Mouse (Mus musculus) hindbrain, postnatal 0 days (tissue): ENCODE data around the gene 1500009C09Rik. TPM values are rescaled to one million over a fixed set of nuclear protein-coding genes. Genes with fewer than 3 reads are reported as not detected.

Experiments used
- ATAC-seq: fragments of 200-750 bp; cut with Nextera tagmentation; 2 replicates; pipeline ENCODE4 v1.8.0; 2017; ENCODE audit warnings: mild to moderate bottlenecking, moderate TSS enrichment, moderate library complexity
- DNase-seq: peaks from one replicate; pipeline ENCODE4 v3.0.0-alpha.2; 2015; ENCODE audit warnings: low spot score
- H3K27ac ChIP-seq: fragments of 300-500 bp; sonication (generic); 2 replicates; pipeline ENCODE4 v1.5.1; 2014; ENCODE audit warnings: mild to moderate bottlenecking
- H3K27me3 ChIP-seq: fragments of 300-500 bp; sonication (generic); 2 replicates; pipeline ENCODE4 v1.6.1; 2014; ENCODE audit warnings: low read length, mixed read lengths; ENCODE audit not compliant: insufficient read depth
- H3K36me3 ChIP-seq: fragments of 300-500 bp; sonication (generic); 2 replicates; pipeline ENCODE4 v1.6.1; 2014; ENCODE audit warnings: low read length, mixed read lengths; ENCODE audit not compliant: insufficient read depth
- H3K4me1 ChIP-seq: fragments of 300-500 bp; sonication (generic); 2 replicates; pipeline ENCODE4 v1.6.1; 2014; ENCODE audit warnings: antibody characterized with exemption, low read length, mixed read lengths; ENCODE audit not compliant: insufficient read depth
- H3K4me2 ChIP-seq: fragments of 300-500 bp; sonication (generic); 2 replicates; pipeline ENCODE4 v1.6.1; 2014; ENCODE audit warnings: low read depth, mild to moderate bottlenecking, low read length, moderate library complexity, mixed read lengths
- H3K4me3 ChIP-seq: fragments of 300-500 bp; sonication (generic); 2 replicates; pipeline ENCODE4 v1.5.1; 2014; ENCODE audit warnings: low read length
- H3K9ac ChIP-seq: fragments of 300-500 bp; sonication (generic); replicated peaks from 2 replicates; pipeline ENCODE4 v1.6.1; 2014; ENCODE audit warnings: mild to moderate bottlenecking, low read length, moderate library complexity, mixed read lengths
- H3K9me3 ChIP-seq: fragments of 300-500 bp; sonication (generic); 2 replicates; pipeline ENCODE4 v1.6.1; 2016; ENCODE audit warnings: low read length, mixed read lengths
- CTCF ChIP-seq: IDR thresholded peaks from 2 replicates; pipeline ENCODE4 v1.5.1; 2016; ENCODE audit warnings: antibody characterized with exemption, control low read depth, low read depth
- WGBS: fragments of 180-500 bp; shearing (Covaris S2); extraction: QIAGEN DNeasy Blood & Tissue Kit; methylation state at CpG from one replicate; pipeline ENCODE4 v1.1.7; 2014; 5-methylcytosine and 5-hydroxymethylcytosine counted together
- polyA plus RNA-seq: library from polyadenylated mRNA; unstranded; fragments of >200 nt; fragmentation: Nextera tagmentation; extraction: Ambion mirVana; gene quantifications from 2 replicates; pipeline ENCODE4 v1.2.1, GENCODE M21; 2015
- total RNA-seq: library from RNA; depleted of rRNA; stranded (reverse); fragments of >200 nt; gene quantifications from 2 replicates; pipeline ENCODE4 v1.2.3, GENCODE M21; 2014

Gene 1500009C09Rik
- total and polyA plus RNA-seq, 2 experiments from 2014 or later, result 12.5 to 127 TPM

GRCm38 (mm10) chr15:82268783-82269182 lies 16.6 kb downstream of the 1500009C09Rik start:
- no peak for TF ChIP-seq CTCF
- H3K9me3 ChIP-seq, result no peaks in the 10 kb centered on the region
- peaks cover 11% of the 10 kb centered on the region for H3K4me1 ChIP-seq
- no peaks in the 10 kb centered on the region for H3K36me3 ChIP-seq
- H3K4me3 ChIP-seq, result no peak overlapping the region
- peak; percentile 65 for DNase-seq
- ATAC-seq, result peak; percentile 55
- peak overlapping the region; percentile 16; the same call in 1 of the 2 replicates for H3K27ac ChIP-seq
- H3K4me2 ChIP-seq, result no peak overlapping the region
- H3K27me3 ChIP-seq, result no peaks in the 10 kb centered on the region
- WGBS, result 62% methylated on average over 9 of the region's 9 CpGs
- H3K9ac ChIP-seq, result no peak overlapping the region

DNA sequence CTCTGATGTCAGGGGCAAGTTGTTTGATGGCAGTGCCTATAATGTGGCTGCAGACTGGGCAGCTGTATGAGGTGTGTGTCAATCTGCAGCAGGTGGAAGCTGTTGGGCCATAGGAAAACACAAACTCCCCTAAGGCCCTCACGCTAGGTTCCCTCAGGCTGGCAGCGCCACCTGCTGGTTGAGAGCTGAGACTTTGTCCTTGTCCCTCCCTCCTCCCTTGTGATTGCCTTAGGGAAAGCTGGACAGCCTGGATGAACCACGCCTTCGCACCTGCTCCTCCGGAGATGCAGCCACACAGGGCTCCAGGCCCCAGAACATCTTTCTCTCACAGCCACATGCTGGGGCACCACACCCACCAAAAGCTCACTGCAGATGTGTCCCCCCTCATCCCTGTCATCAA lies 19.0 kb downstream of the 1500009C09Rik start:
- Histone ChIP-seq H3K9me3 (no peaks in the 10 kb centered on the region), H3K27me3 (no peaks in the 10 kb centered on the region), H3K4me1 (peaks cover 19% of the 10 kb centered on the region), H3K4me2 (no peak overlapping the region), H3K4me3 (no peak overlapping the region), H3K27ac (no peak overlapping the region), H3K9ac (no peak overlapping the region), H3K36me3 (no peaks in the 10 kb centered on the region)
- WGBS, result 3% methylated on average over 5 of the region's 5 CpGs
- DNase-seq (peak; percentile 92), ATAC-seq (peak; percentile 28; the same call in 1 of the 2 replicates)
- peak; percentile 98 for TF ChIP-seq CTCF

DNA sequence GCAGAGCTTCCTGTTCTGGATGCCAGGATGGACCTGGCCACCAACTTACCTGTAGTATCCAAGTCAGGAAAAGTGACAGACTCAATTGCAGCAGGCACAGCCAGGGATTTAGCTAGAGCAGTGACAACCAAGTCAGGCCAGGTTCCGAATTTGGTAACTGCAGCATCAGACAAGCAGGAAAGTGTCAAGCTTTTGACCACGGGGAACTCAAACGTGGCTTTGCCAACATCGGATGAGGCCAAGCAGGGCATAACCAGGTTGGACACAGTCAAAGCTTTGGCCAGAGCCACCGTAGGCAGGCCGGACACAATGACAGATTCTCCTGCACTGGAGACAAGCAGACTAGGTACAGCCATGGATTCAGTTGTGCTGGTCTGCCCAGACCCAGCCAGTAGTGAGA lies 20.1 kb downstream of the 1500009C09Rik start:
- no peak overlapping the region for H3K27ac ChIP-seq
- no peaks in the 10 kb centered on the region for H3K27me3 ChIP-seq
- no peak for TF ChIP-seq CTCF
- WGBS, result 93% methylated on average over 6 of the region's 6 CpGs
- no peak overlapping the region for H3K9ac ChIP-seq
- no peaks in the 10 kb centered on the region for H3K9me3 ChIP-seq
- no peak overlapping the region for H3K4me2 ChIP-seq
- H3K36me3 ChIP-seq, result no peaks in the 10 kb centered on the region
- H3K4me3 ChIP-seq, result no peak overlapping the region
- H3K4me1 ChIP-seq, result peaks cover 30% of the 10 kb centered on the region
- ATAC-seq (no peak), DNase-seq (no peak)

DNA sequence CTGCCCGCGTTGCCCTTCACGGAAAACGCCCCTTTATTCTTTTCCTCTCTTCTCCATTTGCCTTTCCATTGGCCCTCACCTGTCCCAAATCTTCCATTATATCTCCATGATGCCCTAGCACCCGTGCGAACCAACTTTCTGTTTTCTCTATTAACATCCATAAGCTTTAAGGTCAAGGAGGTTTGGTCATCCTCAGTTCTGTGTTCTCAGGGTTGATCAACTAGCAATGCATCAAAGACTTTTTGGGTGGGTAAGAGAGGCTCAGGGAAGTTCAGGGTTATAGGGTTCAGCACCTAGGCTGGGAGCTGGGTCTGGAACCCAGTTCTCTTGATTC lies 22.4 kb downstream of the 1500009C09Rik start, which contains the start of gene Sept3:
Sept3 (plus strand) TSS at position 301 of the 334 bp plus-strand sequence.
- Histone ChIP-seq H3K4me3 (peak within 1 kb of the TSS; percentile 71), H3K27ac (peak within 1 kb of the TSS; percentile 95), H3K27me3 (no peaks in the 10 kb centered on the region), H3K36me3 (peaks cover 6% of the 10 kb centered on the region; the same call in 1 of the 2 replicates), H3K9ac (peak within 1 kb of the TSS; percentile 97), H3K4me2 (peak within 1 kb of the TSS; percentile 89), H3K4me1 (peaks cover 31% of the 10 kb centered on the region), H3K9me3 (no peaks in the 10 kb centered on the region)
- DNase-seq, result no peak
- TF ChIP-seq CTCF, result no peak
- WGBS, result 26% methylated on average over 6 of the region's 6 CpGs
- ATAC-seq, result no peak

DNA sequence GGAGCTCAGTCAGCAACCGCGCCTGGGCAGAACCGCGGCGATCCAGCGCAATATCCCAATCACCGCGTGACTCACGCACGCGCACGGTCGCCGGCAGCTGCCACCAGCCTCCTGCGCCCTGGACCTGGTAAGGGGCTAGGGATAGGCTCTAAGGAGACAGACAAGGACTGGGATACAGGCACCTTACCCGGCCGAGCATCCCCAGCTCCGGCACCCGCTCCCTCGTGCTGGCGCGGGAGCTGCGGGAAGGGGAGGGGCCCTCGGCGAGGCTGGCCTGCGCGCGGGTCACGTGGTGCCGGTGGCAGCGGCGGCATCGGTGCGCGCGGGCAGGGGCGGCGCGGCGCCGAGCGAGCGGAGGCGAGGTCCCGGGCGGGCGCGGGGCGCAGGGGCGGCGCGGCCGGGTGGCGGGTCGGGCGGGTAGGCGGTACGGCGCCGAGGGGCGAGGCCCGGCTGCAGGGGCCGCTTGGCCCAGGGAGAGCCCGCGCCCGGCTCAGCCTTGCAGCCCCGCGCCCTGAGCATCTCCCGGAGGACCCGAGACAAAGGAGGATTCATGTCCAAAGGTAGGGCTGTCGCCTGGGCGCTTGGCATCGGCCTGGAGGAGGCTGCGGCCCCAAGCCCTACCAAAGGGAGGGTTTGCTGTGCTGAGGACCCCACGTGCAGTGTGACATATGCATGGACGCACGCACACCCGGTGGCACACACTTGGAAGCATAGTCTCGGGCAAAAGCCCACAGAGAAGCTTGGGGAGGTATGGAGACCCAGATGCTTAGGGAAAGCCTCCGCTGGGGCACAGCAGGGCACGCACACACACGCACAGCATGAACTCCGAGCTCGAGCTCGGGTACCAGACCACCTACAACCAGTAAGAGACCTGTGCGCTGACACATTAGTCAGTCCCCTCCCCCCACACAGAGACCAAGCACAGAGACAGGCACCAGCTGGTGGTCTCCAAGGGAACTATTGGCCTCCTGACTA lies 23.0 kb downstream of the 1500009C09Rik start:
- H3K36me3 ChIP-seq, result peaks cover 13% of the 10 kb centered on the region
- H3K9me3 ChIP-seq, result no peaks in the 10 kb centered on the region
- H3K27me3 ChIP-seq, result no peaks in the 10 kb centered on the region
- peaks cover 31% of the 10 kb centered on the region for H3K4me1 ChIP-seq
- no peak for TF ChIP-seq CTCF
- H3K9ac ChIP-seq, result peak overlapping the region; percentile 97
- DNase-seq (peak; percentile 84), ATAC-seq (peak; percentile 76)
- H3K4me2 ChIP-seq, result peak overlapping the region; percentile 89
- under 1% methylated on average over 78 of the region's 86 CpGs for WGBS
- peak overlapping the region; percentile 95 for H3K27ac ChIP-seq
- peak overlapping the region; percentile 71 for H3K4me3 ChIP-seq

GRCm38 (mm10) chr15:82277591-82277990 lies 25.4 kb downstream of the 1500009C09Rik start:
- H3K36me3 ChIP-seq, result peaks cover 31% of the 10 kb centered on the region
- TF ChIP-seq CTCF, result no peak
- peak overlapping the region; percentile 95; the same call in 1 of the 2 replicates for H3K27ac ChIP-seq
- peak overlapping the region; percentile 89 for H3K4me2 ChIP-seq
- WGBS, result 45% methylated on average over 5 of the region's 5 CpGs
- no peaks in the 10 kb centered on the region for H3K27me3 ChIP-seq
- no peaks in the 10 kb centered on the region for H3K9me3 ChIP-seq
- H3K9ac ChIP-seq, result no peak overlapping the region
- peaks cover 27% of the 10 kb centered on the region for H3K4me1 ChIP-seq
- ATAC-seq (no peak), DNase-seq (peak; percentile 27)
- peak overlapping the region; percentile 71 for H3K4me3 ChIP-seq
